Mouse (Mus musculus): ENCODE measurements at regions not wholly inside any gene's neighbourhood (a gene's known extent, or its start where the extent isn't known, plus 50 kb on each side); places are given as distances from the start of the nearest gene placed in this dataset.

DNA sequence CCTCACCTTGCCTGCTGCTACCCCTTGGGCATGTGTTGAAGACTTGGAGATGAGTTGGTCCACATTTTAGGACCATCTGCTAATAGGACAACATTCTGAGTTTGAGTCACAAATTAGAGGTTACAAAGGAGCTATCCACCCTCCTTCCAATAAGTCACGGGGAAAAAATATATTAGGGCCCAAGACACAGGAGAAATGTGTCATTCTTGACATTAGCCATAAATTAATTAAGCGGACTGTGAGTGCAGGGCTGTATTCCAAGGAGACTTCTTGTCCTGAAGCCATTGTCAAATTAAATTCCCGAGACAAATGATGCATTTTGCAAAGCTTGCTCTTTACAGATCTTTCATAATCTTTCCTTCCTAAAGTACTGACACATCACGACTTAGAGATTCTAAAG is 79.2 kb downstream of the 1700020N01Rik start:
- DNase-seq, result peak; percentile 74

DNA sequence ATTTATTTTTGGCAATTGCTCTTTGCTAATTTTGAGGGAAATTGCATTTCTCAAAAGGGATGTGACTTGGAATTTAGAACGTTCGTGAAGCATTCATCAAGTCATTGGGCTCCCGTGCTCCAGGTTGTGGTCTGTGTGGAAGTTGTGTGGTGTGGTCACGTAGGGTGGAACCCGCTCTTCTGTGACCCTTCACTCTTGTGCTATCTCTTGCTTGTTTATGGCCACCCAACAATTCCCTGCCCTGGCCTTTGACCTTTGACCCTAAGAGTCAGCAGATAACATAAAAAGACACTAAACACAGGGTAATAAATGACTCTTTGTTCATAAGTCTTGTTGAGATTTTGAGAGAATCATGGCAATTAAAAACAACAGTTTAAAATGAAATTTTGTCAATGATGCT is 79.7 kb downstream of the 1700020N01Rik start:
- DNase-seq, result peak; percentile 79

DNA sequence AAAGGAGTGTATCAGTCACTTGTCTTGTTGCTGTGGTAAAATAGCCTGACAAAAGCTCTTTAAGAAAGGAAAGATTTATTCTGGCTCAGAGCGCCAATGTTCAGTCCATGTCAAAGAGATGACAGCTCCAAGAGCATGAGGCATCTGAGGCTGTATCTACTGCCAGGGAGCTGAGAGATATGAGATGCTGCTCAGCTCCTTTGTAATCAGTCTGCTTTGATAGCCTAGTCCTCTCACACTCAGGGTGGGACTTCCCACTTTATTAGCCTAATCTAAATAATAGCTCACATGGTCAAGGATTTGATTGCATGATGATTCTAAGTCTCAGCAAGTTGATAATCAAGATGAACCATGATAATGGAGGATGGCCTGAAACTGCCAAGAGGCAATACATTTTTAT is 80.9 kb downstream of the 1700020N01Rik start:
- DNase-seq, result peak; percentile 74

DNA sequence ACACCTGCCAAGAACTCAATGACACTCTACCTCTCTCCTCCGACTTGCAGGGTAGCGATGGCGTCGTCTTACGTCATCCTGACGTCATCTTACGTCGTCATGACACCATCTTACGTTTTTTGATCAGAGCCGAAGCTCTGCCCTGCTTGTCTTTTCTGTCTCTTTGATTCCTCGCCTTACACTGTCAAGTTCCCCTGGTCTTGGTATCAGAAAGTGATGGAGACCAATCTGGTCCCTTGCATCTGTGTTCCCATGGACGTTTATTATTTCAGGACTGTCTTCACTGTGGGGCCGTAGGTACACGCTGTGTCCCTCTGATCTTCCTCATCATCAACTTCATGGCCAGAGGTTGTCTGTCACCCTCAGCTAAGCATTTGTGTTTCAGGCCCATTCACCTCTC is 82.8 kb downstream of the 1700020N01Rik start:
- peak; percentile 53 for DNase-seq

DNA sequence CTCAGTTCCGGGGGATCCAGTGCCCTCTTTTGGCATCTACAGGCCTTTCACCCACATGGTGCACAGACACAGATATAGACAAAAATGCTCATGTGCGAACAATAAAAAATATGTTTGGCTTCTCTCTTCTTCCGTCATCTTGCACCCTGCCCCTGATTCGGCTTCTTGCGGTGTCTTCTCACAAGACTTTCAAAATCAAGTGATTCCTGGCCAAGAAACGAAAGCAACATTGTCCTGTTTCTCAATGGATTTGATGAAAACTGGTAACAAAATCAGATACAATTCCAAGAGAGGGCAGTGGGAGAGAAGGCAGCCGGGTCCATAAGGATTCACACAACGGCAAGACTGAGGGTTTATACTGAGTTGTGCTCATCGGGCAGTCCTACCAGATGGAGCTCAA is 85.0 kb downstream of the 1700020N01Rik start:
- peak; percentile 70 for DNase-seq

DNA sequence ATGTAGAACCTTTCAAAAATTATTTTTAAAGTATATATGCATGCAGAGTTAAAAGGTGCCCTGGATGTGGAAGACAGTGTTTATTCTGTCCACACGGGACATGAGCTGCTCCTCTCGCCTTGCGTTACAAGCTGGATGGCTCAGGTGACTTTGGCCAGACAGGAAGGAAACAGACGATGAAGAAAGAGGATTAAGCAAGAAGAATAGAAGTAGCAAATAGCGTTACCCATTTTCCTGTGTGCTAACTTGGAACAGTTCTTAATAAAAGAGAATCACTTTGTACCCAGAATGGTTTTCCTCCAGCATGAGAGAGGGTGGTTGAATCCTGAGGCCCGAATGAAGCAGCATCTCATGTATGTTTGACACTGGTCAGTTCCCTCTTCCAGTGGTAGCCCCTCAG is 85.4 kb downstream of the 1700020N01Rik start:
- no peak for DNase-seq

DNA sequence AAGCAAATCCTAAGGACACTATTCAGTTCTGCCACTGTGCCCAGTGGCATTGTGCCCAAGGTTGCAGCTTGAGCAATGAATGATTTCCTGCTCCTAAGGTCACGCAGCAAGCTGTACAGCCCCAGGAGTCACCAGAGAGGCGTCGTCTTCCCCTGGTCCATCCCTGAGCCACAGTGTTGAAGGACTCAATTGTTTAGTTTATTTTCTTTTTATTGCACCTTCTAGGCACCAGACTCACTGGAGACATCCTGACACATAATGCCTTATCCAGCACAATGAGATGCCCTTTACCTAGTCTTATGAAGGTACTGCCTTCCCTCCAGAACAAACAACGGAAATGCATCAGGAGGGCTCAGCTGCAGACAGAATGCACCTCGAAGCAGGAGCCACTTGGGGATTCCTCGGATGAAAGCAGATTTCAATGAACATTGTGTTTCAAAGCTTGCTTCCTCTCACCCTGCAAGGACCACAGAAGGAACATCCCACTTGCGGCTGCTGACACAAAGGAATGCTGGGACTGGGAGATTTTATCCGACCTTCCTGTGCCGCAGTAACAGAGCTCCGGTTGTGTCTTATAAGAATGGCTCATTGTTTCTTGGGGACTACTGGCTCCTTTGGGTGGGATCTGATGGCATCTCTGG is 86.0 kb downstream of the 1700020N01Rik start:
- DNase-seq, result peak; percentile 99

DNA sequence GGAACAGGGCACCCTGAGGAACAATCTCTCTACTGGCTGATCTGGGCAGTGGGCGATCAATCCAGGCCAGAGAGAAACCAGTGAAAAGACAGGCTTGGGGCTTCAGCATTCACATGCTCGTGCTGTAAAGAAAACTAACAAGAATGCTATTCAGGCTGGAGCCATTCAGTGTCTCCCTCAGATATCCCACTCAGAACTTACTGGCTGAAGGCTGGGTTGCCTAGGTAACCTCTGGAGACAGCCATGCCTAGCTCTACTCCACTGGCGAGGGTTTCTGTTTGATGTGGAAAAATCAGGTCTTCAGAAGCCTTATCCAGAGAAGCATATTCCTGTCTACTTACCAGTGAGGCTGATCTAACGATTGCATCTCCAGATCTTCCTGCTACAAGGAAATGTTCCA is 87.8 kb downstream of the 1700020N01Rik start:
- DNase-seq, result no peak

DNA sequence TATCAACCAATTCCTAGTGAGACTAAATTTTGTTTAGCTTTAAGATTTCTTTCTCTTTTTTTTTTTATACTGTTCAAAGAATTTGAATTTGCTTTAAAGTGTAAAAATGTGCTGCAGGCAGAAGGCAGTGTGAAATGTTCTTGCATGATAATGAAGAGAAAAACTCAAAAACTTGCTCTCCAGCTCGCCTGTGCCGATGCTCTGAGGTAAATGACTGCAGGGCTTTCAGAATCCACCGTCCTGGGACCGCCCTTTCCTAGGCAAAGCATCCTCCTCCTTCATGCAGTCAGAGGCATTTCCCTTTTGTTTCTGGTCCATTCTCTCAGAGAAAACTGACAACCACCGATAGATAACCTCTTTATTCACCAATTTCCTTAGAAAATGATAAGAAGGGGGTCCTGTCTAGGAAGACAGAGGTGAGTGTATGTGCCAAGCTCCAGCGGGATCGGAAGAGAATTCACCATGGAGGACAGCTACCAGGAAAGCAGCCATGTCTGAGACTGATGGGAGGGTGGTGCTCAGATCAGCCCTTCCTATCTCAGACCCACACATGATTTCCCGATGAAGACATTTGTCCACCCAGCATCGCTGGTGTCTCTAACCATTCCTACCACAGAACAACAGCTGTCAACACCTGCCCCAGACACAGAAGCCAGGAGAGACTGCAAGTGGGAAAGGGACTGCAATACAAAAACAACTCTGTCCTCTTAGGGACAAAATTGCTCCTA is 91.5 kb downstream of the 1700020N01Rik start:
- peak; percentile 94 for DNase-seq

DNA sequence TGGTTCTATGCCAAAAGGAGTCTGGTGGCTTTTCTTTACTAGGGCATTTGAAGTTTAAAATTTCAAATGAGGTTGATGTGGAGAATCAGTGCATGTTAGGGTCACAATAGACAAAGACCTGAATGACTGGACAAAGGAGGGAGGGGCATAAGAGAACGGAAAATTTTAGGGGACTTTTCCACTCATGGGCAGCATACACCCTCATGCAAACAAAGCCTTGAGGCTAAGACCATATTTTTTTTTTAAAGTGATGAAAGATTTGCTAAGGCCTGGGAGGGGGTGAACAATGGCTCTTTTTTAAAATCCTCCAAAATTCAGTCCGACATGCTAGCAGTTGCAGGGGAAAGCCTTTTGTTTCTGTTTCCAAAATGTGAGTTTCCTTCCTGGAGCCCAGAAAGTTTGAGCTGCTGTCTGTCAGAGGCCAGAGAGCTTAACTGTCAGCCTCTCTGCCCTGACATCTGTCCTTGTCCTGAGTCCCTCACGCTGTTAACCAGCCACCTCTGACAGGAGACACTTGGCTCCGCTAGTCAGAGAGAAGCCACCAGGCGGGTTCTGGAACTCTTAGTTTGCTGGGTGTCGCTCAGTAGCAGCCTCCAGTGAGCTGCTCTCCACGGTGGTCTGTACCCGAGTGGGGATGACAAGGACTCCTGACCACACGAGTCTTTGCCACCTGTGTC is 92.3 kb downstream of the 1700020N01Rik start:
- peak; percentile 97 for DNase-seq

DNA sequence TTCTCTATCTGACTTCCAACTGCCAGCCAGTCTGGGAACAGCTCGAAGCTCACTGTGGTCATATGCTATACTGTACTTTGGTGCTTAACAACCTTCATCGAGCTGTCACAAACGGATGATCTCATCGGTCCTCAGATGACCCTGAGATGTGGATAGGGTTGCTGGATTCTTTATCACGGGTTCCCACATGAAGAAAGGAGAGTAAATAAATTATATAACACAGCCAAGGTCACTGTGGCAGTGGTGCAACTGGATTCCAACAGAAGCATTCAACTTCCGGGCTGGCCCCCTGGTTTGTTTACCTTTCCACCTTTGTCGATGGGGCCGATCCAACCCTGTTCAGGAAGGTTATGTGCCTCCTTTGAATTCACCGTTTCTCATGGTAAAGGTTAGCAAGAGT is 93.1 kb downstream of the 1700020N01Rik start:
- peak; percentile 96 for DNase-seq

DNA sequence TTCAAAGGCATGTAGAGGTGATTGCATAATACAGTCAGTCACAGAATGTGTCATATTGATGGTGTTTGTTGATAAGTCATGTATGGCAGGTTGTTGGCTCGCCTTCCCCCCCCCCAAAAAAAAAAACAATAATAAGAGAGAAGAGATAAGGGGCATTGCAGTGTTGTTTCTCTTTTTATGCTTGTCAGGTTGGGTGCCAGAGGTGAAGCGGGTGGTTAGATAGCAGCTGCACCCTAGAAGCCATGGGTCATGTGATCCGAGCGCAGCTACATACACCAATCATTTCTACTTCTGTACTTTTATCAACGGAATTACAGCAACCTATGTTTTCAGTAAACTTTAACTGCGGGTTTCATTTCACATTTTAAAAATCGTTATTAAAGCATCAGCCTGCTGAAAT is 94.5 kb downstream of the 1700020N01Rik start:
- DNase-seq, result no peak

DNA sequence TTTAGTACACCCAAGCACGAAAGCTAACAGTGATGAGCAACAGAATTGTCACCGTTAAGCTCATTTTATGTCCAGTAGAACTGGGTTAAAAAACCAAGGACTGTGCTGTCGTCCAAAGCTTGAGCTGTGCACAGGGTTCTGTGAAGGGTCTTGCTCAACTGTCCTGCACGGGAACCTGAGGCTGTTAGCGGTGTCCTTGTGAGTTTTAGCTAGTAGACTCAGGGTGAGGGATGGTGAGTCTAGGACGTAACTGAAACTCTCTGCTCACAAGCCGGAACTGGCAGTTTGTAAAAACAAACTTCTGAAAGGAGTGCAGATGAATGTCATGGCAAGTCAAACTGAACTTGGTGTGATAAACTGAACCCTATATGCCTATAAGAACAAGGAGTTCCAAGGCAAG is 95.6 kb downstream of the 1700020N01Rik start:
- DNase-seq, result no peak

DNA sequence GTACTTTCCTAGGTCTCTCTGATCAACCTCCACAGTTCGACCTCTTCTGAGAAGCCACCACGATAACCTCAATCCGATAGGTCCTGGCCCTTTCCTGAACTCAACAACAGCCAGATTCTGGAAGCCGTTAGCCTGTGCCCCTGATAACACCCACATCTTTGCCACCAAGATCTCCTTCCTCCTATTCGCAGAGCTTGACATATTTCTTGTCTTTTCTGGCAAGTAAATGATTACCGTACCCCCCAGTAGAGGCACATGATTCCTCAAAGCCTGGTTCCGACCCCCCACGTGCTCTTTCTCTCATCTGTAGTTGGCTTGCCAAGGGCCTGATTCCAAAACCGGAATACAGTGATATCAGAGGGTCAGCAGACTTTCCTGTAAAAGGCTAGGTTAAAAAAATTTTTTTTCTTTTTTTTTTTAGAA is 96.9 kb downstream of the 1700020N01Rik start:
- peak; percentile 86 for DNase-seq

DNA sequence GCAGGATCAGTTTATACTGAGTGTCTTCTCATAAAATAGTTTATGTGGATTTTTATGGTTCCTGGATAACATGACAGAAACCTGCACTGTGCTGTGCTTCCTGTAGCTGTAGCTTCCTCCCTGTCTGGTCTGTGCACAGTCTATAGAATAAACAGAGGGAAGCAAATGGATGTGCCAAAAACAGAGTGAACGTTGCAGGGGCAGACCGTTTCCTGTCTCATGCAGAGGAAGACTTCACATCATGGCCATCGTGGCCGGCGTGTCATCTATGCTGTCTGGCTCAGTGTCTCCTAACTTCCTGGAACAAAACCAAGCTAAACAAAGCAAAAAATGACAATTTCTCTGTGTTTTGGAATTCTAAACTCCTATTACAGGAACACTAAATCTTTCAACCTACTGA is 102.2 kb downstream of the 1700020N01Rik start:
- DNase-seq, result no peak

DNA sequence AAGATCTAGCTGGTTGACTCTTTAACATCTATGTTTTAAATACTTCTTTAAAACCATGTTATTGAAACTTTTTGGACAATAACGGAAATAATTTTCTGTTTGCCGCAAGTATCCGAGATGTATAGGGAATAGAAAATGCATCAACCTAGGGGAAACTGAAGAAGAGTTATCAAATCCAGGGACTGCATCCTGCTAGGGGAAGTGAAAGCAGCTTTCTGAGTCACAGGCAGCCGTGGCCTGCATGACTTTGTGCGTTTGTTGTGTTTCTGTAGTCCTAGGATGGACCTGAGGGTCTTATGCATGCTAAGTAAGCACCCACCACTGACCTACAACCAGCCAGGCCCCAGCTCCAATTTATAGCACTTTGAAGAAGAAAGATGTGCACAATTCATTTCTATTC is 103.7 kb downstream of the 1700020N01Rik start:
- DNase-seq, result no peak

DNA sequence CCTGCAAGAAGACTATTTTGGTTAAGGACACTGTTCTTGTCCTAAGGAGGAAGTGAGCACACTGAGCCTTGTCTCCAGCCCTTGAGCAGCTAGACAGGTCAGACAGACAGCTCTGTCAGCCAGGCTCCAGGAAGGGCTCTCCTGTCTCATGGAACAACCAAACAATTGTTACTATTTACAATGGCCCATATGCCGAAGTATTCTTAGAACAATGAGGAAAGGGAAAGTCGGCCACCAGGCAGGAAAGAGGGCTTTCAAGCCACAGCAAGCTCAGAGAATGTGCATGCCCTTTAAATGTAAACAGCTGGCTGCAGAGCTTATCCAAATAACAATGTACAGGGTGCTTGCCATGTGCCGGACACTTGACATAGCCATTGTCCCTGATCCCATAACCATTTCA is 108.6 kb downstream of the 1700020N01Rik start:
- peak; percentile 97 for DNase-seq

DNA sequence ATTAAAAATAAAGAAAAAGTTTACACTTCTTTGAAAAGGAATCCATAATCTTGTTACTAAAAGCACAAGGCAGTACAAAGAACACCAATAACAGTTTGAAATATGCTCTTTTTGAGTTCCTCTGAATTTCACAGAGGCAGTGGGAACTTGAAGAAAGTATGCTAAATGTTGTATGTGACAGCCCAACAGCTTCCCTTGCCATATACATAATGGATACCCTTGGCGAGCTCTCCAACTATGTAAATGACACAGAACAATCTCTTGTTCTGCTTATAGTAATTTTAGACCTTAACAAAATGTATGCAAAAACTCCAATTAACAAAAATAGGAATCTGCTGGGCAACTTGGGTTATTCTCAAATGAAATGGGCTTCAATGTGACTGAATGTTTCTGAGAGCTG is 109.2 kb downstream of the 1700020N01Rik start:
- no peak for DNase-seq

DNA sequence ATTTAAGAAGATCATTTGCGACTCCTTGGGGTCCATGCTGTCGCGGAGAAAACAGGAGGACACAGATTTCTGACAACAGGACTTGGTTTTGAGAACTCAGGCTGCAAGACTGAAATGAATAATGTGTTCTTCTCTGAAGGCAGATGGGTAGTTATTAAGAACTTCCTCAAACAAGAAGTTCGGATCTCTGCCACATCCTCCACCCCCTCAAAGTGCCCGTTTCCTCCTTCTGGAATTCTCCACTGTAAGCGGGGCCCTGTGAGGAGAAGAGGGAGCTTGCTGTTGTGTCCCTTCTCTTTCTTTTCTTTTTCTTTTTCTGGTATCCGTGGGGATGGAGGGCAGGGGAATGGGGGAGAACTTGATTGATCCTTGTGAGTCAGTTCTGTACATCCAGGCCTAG is 118.9 kb downstream of the 1700020N01Rik start:
- DNase-seq, result no peak

DNA sequence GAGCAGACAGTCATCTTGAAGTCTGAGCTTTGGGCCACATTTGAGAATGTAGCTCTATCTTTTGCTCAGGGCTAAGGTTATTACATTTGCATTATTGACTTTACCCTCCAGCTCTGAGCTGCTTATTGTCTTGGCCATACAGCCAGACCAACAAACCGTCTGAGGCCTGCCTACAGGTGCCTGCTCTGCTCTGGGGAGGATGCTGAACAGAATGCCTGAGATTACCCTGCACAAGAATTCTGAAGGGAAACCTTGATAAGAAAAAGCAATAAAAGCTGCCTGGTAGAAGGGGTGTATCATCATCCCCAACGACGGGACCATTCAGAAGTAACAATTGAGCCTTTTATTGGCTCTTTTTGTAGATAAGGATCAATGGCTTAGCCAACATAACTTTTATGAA is 119.9 kb downstream of the 1700020N01Rik start:
- no peak for DNase-seq

DNA sequence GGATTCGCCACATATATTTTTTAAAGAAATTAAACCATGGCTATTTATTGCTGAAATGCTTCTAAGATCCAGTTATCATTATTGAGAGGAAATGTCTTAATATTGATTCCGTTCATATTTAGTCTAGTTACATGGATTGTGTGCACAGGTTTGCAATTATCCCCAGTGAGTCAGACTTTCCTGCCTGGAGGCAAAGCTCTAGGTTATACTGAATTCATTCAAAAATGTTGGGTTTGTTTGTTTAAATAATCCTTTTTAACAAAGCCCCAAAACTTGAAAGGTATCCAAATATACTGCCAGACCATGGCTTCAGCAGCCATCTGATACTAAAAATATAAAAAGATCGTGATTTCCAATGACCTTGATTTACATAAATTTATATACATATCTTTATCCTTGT is 122.5 kb downstream of the 1700020N01Rik start:
- DNase-seq, result no peak

DNA sequence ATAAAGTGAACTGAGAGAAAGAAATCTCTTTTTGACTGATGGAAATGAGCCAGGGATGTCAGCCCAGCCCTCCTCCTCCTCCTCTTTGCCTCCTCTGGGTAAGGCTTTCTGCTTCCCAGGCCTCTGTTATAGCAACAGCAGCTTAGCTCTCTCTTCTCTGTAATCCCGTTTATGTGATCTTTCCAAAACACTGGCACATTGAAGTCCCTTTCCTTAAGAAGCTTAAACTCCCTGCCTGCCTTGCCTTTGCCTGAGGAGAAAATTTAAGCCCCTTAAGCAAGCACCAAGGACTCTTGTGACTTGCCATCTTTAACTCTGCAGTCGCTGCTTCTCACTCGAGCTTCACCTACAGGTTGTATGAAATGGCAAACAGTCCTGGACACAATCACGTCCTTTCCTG is 125.2 kb downstream of the 1700020N01Rik start:
- DNase-seq, result no peak

DNA sequence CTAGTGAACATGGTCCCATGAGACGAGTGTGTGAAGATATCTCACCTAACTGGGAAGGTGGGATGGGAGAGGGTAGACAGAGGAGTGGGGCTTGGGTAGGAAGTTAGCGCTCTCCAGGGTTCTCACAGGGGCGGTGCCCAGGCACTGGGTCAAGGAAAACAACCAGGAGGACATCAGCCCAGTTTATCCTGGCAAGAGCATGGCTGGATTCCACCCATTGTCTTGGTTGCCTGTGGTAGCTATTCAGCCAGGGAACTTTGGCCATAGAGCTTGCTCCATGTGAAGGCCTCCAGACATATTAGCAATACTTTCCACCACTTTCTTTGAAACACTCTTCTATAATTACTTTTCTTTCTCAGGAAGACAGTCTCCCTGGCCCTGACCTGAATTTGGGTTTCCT is 131.4 kb downstream of the 1700020N01Rik start:
- DNase-seq, result peak; percentile 97

DNA sequence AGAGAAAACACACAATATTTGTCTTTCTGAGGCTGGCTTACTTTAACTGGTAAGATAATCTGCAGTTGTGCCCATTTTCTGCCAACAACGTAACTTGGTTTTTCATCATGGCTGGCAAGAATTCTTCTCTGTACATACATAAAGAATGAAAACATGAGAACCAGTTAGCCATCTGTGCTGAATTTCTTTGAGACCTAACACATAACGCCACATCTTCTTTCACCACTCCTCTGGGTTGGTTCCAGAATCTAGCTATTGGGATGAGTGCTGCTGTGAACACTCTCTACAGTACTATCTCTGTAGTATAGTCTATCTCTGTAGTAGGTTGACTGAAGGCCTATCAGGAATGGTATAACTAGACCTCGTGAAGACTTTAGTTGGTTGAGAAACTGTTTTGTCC is 132.1 kb downstream of the 1700020N01Rik start:
- no peak for DNase-seq

Measured in heart, adult 11 months (tissue).